Mouse (Mus musculus): Measurements from ENCODE around the gene Tldc2.

- TF ChIP-seq CTCF (IDR thresholded peaks at IDR 0.05; ENCODE audit: insufficient read depth, low read length): no peak
- TF ChIP-seq POLR2A (IDR thresholded peaks at IDR 0.05; ENCODE audit: borderline replicate concordance, extremely low read depth, low read depth, low read length): no peak
Observed at GRCm38 (mm10) chr2:157053124-157053523, 33.7 kb upstream of the Tldc2 start.

All from lung, adult 2 months (tissue).